7 mouse cellular contexts compared by ENCODE assay signal in the genomic region with DNA sequence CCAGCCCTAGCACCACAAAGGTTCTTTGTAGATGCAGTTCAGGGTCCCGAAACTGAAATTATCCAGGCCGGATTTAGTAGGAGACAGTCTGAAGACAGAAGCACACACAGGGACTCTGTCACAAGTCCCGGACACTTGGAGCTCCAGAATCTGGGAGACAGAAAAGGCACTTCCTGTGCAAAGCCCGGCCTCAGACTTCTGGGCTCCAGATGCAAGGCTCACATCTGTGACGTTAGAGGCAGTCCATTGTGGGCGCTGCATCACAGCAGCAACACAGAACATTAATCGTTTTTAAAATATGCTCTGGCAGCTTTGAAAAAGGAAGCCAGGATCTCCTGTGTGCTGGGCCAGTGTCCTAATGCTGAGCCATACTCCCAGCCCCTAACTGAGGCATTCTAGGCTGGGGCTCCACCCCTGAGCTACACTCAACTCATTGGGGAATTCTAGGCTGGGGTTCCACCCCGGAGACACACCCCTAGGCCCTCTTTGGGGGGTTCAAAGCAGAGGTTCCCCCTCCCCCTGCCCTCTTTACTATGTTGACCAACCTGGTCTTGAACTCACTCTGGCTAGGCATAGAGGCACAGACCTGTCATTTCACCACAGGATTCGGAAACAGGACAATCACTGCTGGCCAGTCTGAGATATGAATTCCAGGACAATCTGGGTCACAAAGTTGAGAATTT. TPM values are rescaled to one million over a fixed set of nuclear protein-coding genes. Genes with fewer than 3 reads are reported as not detected.
DNase-seq lines count a peak whose midpoint lies in the region; ATAC-seq and TF ChIP-seq lines count a peak whose summit lies in the region.

No protein-coding gene starts in this region.

- ATAC-seq in heart, embryonic 14.5 days (ENCODE audit: insufficient number of reproducible peaks, insufficient read depth, low FRiP score, low read depth), result no peak
- no peak for ATAC-seq in midbrain, embryonic 11.5 days (ENCODE audit: low FRiP score)

- peak overlapping the region; percentile 100 for H3K27ac ChIP-seq in heart, embryonic 14.5 days (replicated peaks in 1 of 2; ENCODE audit: control insufficient read depth in 1 of 2, insufficient read depth in 1 of 2, low read depth in 2 of 2, low read length in 2 of 2)
- peak overlapping the region; percentile 100 for H3K27ac ChIP-seq in midbrain, embryonic 11.5 days (ENCODE audit: low read depth, low read length)

- peak; percentile 37 for DNase-seq in adrenal gland, adult 8-10 months
- DNase-seq in kidney, postnatal 10 days, result peak; percentile 83
- no peak for DNase-seq in midbrain, embryonic 11.5 days (ENCODE audit: low spot score, missing footprints)
- DNase-seq in right cerebral cortex, postnatal 25 days, result no peak
- no peak for DNase-seq in ovary, postnatal 14 days (ENCODE audit: low spot score)

- H3K4me1 ChIP-seq in E14TG2a.4 (replicated peaks; ENCODE audit: low read depth, low read length), result peaks cover 69% of the 10 kb centered on the region
- H3K4me1 ChIP-seq in heart, embryonic 14.5 days (ENCODE audit: control insufficient read depth in 2 of 2, insufficient read depth in 2 of 2, low read length in 2 of 2), result peaks cover 35 to 42% of the 10 kb centered on the region in 2 experiments
- H3K4me1 ChIP-seq in midbrain, embryonic 11.5 days (ENCODE audit: control insufficient read depth, insufficient read depth, low read length), result peaks cover 36% of the 10 kb centered on the region

- TF ChIP-seq CTCF in E14TG2a.4 (conservative IDR thresholded peaks at IDR 0.05; ENCODE audit: low read length), result no peak

- 42% methylated on average over 9 of the region's 9 CpGs for WGBS in heart, embryonic 14.5 days
- WGBS in midbrain, embryonic 11.5 days, result 69% methylated on average over 9 of the region's 9 CpGs

- H3K4me2 ChIP-seq in heart, embryonic 14.5 days (ENCODE audit: low read length), result peak overlapping the region; percentile 93
- H3K4me2 ChIP-seq in midbrain, embryonic 11.5 days, result peak overlapping the region; percentile 79

- H3K4me3 ChIP-seq in E14TG2a.4 (replicated peaks; ENCODE audit: low read length), result peak overlapping the region; percentile 86
- peak overlapping the region in 1 of 2 experiments; percentile 94; a peak in 1 of 4 replicates for H3K4me3 ChIP-seq in heart, embryonic 14.5 days (ENCODE audit: control insufficient read depth in 1 of 2, insufficient read depth in 1 of 2, low read depth in 1 of 2, low read length in 2 of 2)
- H3K4me3 ChIP-seq in midbrain, embryonic 11.5 days (ENCODE audit: low read depth, low read length), result peak overlapping the region; percentile 100

- H3K9me3 ChIP-seq in E14TG2a.4 (ENCODE audit: low read length), result no peaks in the 10 kb centered on the region
- H3K9me3 ChIP-seq in heart, embryonic 14.5 days (ENCODE audit: control insufficient read depth, low read length), result no peaks in the 10 kb centered on the region
- H3K9me3 ChIP-seq in midbrain, embryonic 11.5 days (ENCODE audit: control insufficient read depth, low read length), result no peaks in the 10 kb centered on the region

- H3K36me3 ChIP-seq in E14TG2a.4 (ENCODE audit: insufficient read depth, low read length), result peaks cover 26% of the 10 kb centered on the region
- peaks cover 17% of the 10 kb centered on the region; the same call in 1 of the 2 replicates for H3K36me3 ChIP-seq in heart, embryonic 14.5 days (ENCODE audit: control insufficient read depth, insufficient read depth, low read length)
- peaks cover 7% of the 10 kb centered on the region for H3K36me3 ChIP-seq in midbrain, embryonic 11.5 days (ENCODE audit: control insufficient read depth, insufficient read depth, low read length)

- H3K27me3 ChIP-seq in E14TG2a.4 (ENCODE audit: insufficient read depth, low read length), result no peaks in the 10 kb centered on the region
- H3K27me3 ChIP-seq in heart, embryonic 14.5 days (ENCODE audit: control insufficient read depth, insufficient read depth, low read length), result no peaks in the 10 kb centered on the region
- H3K27me3 ChIP-seq in midbrain, embryonic 11.5 days (ENCODE audit: control insufficient read depth, insufficient read depth, low read length), result no peaks in the 10 kb centered on the region

- H3K9ac ChIP-seq in heart, embryonic 14.5 days (ENCODE audit: low read length), result peak overlapping the region; percentile 90
- H3K9ac ChIP-seq in midbrain, embryonic 11.5 days (ENCODE audit: low read length), result peak overlapping the region; percentile 84

RNA-seq across cellular contexts. Expression of a gene that starts 2.0 kb away (rescaled TPM):
- 100 to 1,000 TPM; 249 to 275 (median 255) TPM for total RNA-seq in adrenal gland, adult 8-10 months (2022)
- 62.7 and 78.9 TPM in 2 replicates for polyA plus RNA-seq in heart, embryonic 14.5 days (2014; fragmentation: Nextera tagmentation; extraction: Ambion mirVana)
- 147 and 176 TPM in 2 replicates for polyA plus RNA-seq in midbrain, embryonic 11.5 days (2014; fragmentation: Nextera tagmentation; extraction: Ambion mirVana)

RNA-seq across cellular contexts. Expression of a gene that starts 22.0 kb away (rescaled TPM):
- total RNA-seq in adrenal gland, adult 8-10 months (2022), result under 1 TPM in 1 of 4 experiments, not detected in 3; 0.35 TPM
- polyA plus RNA-seq in heart, embryonic 14.5 days (2014; fragmentation: Nextera tagmentation; extraction: Ambion mirVana), result 1.4 and 2.0 TPM in 2 replicates
- 11.9 and 12.1 TPM in 2 replicates for polyA plus RNA-seq in midbrain, embryonic 11.5 days (2014; fragmentation: Nextera tagmentation; extraction: Ambion mirVana)

RNA-seq across cellular contexts. Expression of a gene that starts 22.2 kb away (rescaled TPM):
- total RNA-seq in adrenal gland, adult 8-10 months (2022), result 1 to 10 TPM; 1.7 to 4.3 (median 3.0) TPM
- 6.9 and 9.4 TPM in 2 replicates for polyA plus RNA-seq in heart, embryonic 14.5 days (2014; fragmentation: Nextera tagmentation; extraction: Ambion mirVana)
- 112 and 117 TPM in 2 replicates for polyA plus RNA-seq in midbrain, embryonic 11.5 days (2014; fragmentation: Nextera tagmentation; extraction: Ambion mirVana)

RNA-seq across cellular contexts. Expression of a gene that starts 31.5 kb away (rescaled TPM):
- under 1 TPM; 0.64 to 0.95 (median 0.70) TPM for total RNA-seq in adrenal gland, adult 8-10 months (2022)
- 0.61 and 1.5 TPM in 2 replicates for polyA plus RNA-seq in heart, embryonic 14.5 days (2014; fragmentation: Nextera tagmentation; extraction: Ambion mirVana)
- polyA plus RNA-seq in midbrain, embryonic 11.5 days (2014; fragmentation: Nextera tagmentation; extraction: Ambion mirVana), result 0.41 TPM in 1 of 2 replicates, not detected in the other

RNA-seq across cellular contexts. Expression of a gene that starts 33.8 kb away (rescaled TPM):
- not detected for total RNA-seq in adrenal gland, adult 8-10 months (2022)
- polyA plus RNA-seq in heart, embryonic 14.5 days (2014; fragmentation: Nextera tagmentation; extraction: Ambion mirVana), result 0.42 TPM in 1 of 2 replicates, not detected in the other
- polyA plus RNA-seq in midbrain, embryonic 11.5 days (2014; fragmentation: Nextera tagmentation; extraction: Ambion mirVana), result 0.18 TPM in 1 of 2 replicates, not detected in the other

Comparison
In these comparisons a context has a peak if more than half of its experiments do, and no peak if none do; other contexts are left out.
1. DNase-seq: peak in adrenal gland, adult 8-10 months (single experiment) and kidney, postnatal 10 days (single experiment); none in midbrain, embryonic 11.5 days (single experiment), right cerebral cortex, postnatal 25 days (single experiment) and ovary, postnatal 14 days (single experiment).
2. RNA of a gene that starts 22.2 kb away (polyA plus RNA-seq): 112 to 117 TPM in midbrain, embryonic 11.5 days; 6.9 to 9.4 TPM in heart, embryonic 14.5 days; every median in the first group is over 10 times any median in the second.